Mouse (Mus musculus) urinary bladder, adult 2 months (tissue): ENCODE data around the gene Slc7a4. TPM values are rescaled to one million over a fixed set of nuclear protein-coding genes. Genes with fewer than 3 reads are reported as not detected.

Experiments
- polyA plus RNA-seq: library from polyadenylated mRNA; depleted of rRNA; stranded (reverse); fragments of >200 nt; gene quantifications from 2 replicates; pipeline ENCODE4 v1.2.3, GENCODE M21; 2012; rRNA removed

Gene Slc7a4
- polyA plus RNA-seq, 1 experiment: 17.0 TPM

Other genes starting within 250 kb of the Slc7a4 start
- 8.4 and 14.1 TPM in 2 replicates for gene Snap29, start 177.2 kb downstream of the Slc7a4 start, polyA plus RNA-seq
- gene Pi4ka, start 176.9 kb downstream of the Slc7a4 start, polyA plus RNA-seq: 70.4 and 75.5 TPM in 2 replicates
- 19.2 and 19.3 TPM in 2 replicates for gene Crkl, start 131.2 kb downstream of the Slc7a4 start, polyA plus RNA-seq
- 0.50 and 0.76 TPM in 2 replicates for gene Aifm3, start 93.6 kb downstream of the Slc7a4 start, polyA plus RNA-seq
- gene Lztr1, start 74.5 kb downstream of the Slc7a4 start, polyA plus RNA-seq: 105 and 123 TPM in 2 replicates
- gene Thap7, start 52.1 kb downstream of the Slc7a4 start, polyA plus RNA-seq: 52.6 and 59.0 TPM in 2 replicates
- gene Lrrc74b, start 22.0 kb downstream of the Slc7a4 start, polyA plus RNA-seq: 0.22 and 0.23 TPM in 2 replicates
- gene P2rx6, start 21.3 kb downstream of the Slc7a4 start, polyA plus RNA-seq: 4.4 and 5.5 TPM in 2 replicates
- gene Smpd4, start 36.1 kb upstream of the Slc7a4 start, polyA plus RNA-seq: 33.1 and 36.3 TPM in 2 replicates
- 1.5 and 2.7 TPM in 2 replicates for gene Ccdc74a, start 63.3 kb upstream of the Slc7a4 start, polyA plus RNA-seq
- 36.5 and 56.4 TPM in 2 replicates for gene Med15, start 149.7 kb upstream of the Slc7a4 start, polyA plus RNA-seq
- gene Klhl22, start 176.4 kb upstream of the Slc7a4 start, polyA plus RNA-seq: 38.8 and 40.9 TPM in 2 replicates
- 36.0 and 45.5 TPM in 2 replicates for gene Scarf2, start 214.1 kb upstream of the Slc7a4 start, polyA plus RNA-seq
- not detected in 2 replicates for gene B830017H08Rik, start 249.9 kb upstream of the Slc7a4 start, polyA plus RNA-seq